Mouse (Mus musculus): ENCODE measurements around the gene Otop3. TPM values are rescaled to one million over a fixed set of nuclear protein-coding genes. Genes with fewer than 3 reads are reported as not detected.

The Otop3 gene
- total and polyA plus RNA-seq, 3 experiments, result not detected

DNA sequence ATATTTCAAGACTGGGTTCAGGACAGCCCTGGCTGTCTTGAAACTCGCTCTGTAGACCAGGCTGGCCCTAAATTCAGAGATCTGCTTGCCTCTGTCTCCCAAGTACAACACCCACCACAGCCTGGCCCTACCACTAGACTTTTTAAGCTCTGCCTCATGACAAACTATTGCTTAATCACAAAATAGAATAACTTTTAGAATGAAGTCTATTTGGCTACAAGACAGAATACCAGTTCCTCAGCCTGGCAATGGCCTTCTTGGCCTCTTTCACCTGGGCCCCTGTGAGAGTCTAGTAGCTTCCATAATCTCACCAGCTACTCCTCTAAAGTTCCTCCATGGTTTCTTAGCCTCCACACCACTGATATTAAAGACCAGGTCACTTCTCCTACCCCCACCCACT lies 44.2 kb upstream of the Otop3 start:
- DNase-seq, result peak in 1 of 2 experiments; percentile 14
- H3K4me1 ChIP-seq (ENCODE audit: control insufficient read depth, insufficient read depth, low read length), result peaks cover 6% of the 10 kb centered on the region; the same call in 1 of the 2 replicates
- H3K27me3 ChIP-seq (ENCODE audit: control insufficient read depth, insufficient read depth, low read length), result no peaks in the 10 kb centered on the region
- H3K27ac ChIP-seq, result peak overlapping the region; percentile 29; the same call in 1 of the 2 replicates
- H3K79me2 ChIP-seq (replicated peaks; ENCODE audit: control insufficient read depth, insufficient read depth, low read length), result no peaks in the 10 kb centered on the region
- no peak for TF ChIP-seq EP300 (IDR thresholded peaks at IDR 0.05; ENCODE audit: insufficient read depth, low read depth, low read length)
- no peak for TF ChIP-seq POLR2A (IDR thresholded peaks at IDR 0.05; ENCODE audit: insufficient read depth, low read depth, low read length)
- TF ChIP-seq CTCF (IDR thresholded peaks at IDR 0.05), result no peak
- no peaks in the 10 kb centered on the region for H3K36me3 ChIP-seq (ENCODE audit: control insufficient read depth, insufficient read depth, low read length)
- H3K9ac ChIP-seq (ENCODE audit: low read depth, low read length), result no peak overlapping the region
- WGBS, result 81% methylated on average over 1 of the region's 1 CpGs
- intact Hi-C loops (cut with DNase I), result no loop called here
- H3K4me3 ChIP-seq, result no peak overlapping the region

- peak overlapping the region; percentile 29; the same call in 1 of the 2 replicates for H3K27ac ChIP-seq
Measured at GRCm38 (mm10) chr11:115290919-115291318, 43.6 kb upstream of the Otop3 start.

DNA sequence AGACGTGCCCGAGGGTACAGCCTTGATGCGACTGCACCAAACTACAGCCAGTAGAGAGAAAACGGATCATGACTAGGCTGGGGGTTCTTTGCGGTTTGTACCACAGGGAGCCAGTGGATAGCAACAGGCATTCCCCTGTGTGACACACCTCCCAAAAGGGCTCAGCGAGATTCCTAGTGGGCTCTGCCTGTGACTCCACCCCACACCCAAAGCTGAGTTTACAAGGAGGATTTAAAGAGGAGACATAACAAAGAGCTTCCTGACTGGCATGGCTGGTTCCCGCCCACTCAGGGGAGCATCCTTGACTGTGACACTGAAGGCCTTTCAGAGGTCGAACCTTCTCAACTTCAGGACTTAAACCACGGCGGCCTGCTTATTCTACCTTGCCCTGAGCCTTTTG lies 43.0 kb upstream of the Otop3 start:
- H3K9ac ChIP-seq (ENCODE audit: low read depth, low read length), result no peak overlapping the region
- DNase-seq, result no peak
- no peak overlapping the region; the same call in 1 of the 2 replicates for H3K27ac ChIP-seq
- H3K4me3 ChIP-seq, result no peak overlapping the region
- 83% methylated on average over 10 of the region's 10 CpGs for WGBS
- intact Hi-C loops (cut with DNase I), result no loop called here
- TF ChIP-seq CTCF (IDR thresholded peaks at IDR 0.05) (no peak), EP300 (IDR thresholded peaks at IDR 0.05; ENCODE audit: insufficient read depth, low read depth, low read length) (no peak), POLR2A (IDR thresholded peaks at IDR 0.05; ENCODE audit: insufficient read depth, low read depth, low read length) (no peak)
- H3K4me1 ChIP-seq (ENCODE audit: control insufficient read depth, insufficient read depth, low read length), result peaks cover 6% of the 10 kb centered on the region; the same call in 1 of the 2 replicates
- H3K27me3 ChIP-seq (ENCODE audit: control insufficient read depth, insufficient read depth, low read length), result no peaks in the 10 kb centered on the region
- no peaks in the 10 kb centered on the region for H3K36me3 ChIP-seq (ENCODE audit: control insufficient read depth, insufficient read depth, low read length)
- no peaks in the 10 kb centered on the region for H3K79me2 ChIP-seq (replicated peaks; ENCODE audit: control insufficient read depth, insufficient read depth, low read length)

More at GRCm38 (mm10) chr11:115290919-115291318, 43.6 kb upstream of the Otop3 start:
- Histone ChIP-seq H3K36me3 (ENCODE audit: control insufficient read depth, insufficient read depth, low read length) (no peaks in the 10 kb centered on the region), H3K4me3 (no peak overlapping the region), H3K9ac (ENCODE audit: low read depth, low read length) (no peak overlapping the region), H3K79me2 (replicated peaks; ENCODE audit: control insufficient read depth, insufficient read depth, low read length) (no peaks in the 10 kb centered on the region), H3K27me3 (ENCODE audit: control insufficient read depth, insufficient read depth, low read length) (no peaks in the 10 kb centered on the region), H3K4me1 (ENCODE audit: control insufficient read depth, insufficient read depth, low read length) (peaks cover 6% of the 10 kb centered on the region; the same call in 1 of the 2 replicates)
- 26% methylated on average over 6 of the region's 6 CpGs for WGBS
- DNase-seq, result peak; percentile 80 to 87
- TF ChIP-seq EP300 (IDR thresholded peaks at IDR 0.05; ENCODE audit: insufficient read depth, low read depth, low read length), result peak; percentile 65; the same call in 1 of the 2 replicates
- no peak for TF ChIP-seq POLR2A (IDR thresholded peaks at IDR 0.05; ENCODE audit: insufficient read depth, low read depth, low read length)
- no peak for TF ChIP-seq CTCF (IDR thresholded peaks at IDR 0.05)
- intact Hi-C loops (cut with DNase I), result no loop called here

- Histone ChIP-seq H3K27ac (no peak overlapping the region), H3K4me1 (ENCODE audit: control insufficient read depth, insufficient read depth, low read length) (peaks cover 6% of the 10 kb centered on the region; the same call in 1 of the 2 replicates), H3K36me3 (ENCODE audit: control insufficient read depth, insufficient read depth, low read length) (no peaks in the 10 kb centered on the region), H3K9ac (ENCODE audit: low read depth, low read length) (no peak overlapping the region), H3K27me3 (ENCODE audit: control insufficient read depth, insufficient read depth, low read length) (0 out of 2 replicates have a peak, but pooled peaks cover 3% of the 10 kb centered on the region), H3K79me2 (replicated peaks; ENCODE audit: control insufficient read depth, insufficient read depth, low read length) (no peaks in the 10 kb centered on the region), H3K4me3 (no peak overlapping the region)
- TF ChIP-seq EP300 (IDR thresholded peaks at IDR 0.05; ENCODE audit: insufficient read depth, low read depth, low read length) (no peak), POLR2A (IDR thresholded peaks at IDR 0.05; ENCODE audit: insufficient read depth, low read depth, low read length) (no peak), CTCF (IDR thresholded peaks at IDR 0.05) (no peak)
- DNase-seq, result no peak
- WGBS, result 72% methylated on average over 14 of the region's 14 CpGs
- intact Hi-C loops (cut with DNase I), result no loop called here
Measured at GRCm38 (mm10) chr11:115292631-115293375, 41.7 kb upstream of the Otop3 start.

DNA sequence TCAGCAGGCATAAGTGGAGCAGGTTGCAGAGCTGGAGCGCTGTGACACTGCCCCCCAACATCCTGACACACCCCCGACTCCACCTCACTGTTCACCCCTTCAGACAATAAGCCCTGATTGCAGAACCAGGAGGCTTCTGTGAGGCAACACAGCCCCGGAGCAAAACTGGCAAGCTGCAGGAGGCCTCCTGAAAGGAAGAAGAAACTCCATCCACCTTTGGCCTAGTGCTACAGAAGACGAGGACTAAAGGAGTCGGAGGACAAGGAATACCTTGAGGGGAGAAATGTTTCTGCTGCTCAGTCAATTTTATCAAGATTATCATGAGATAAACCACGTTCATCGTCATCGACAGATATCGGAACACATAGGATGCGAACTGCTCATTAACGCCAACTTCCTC lies 38.6 kb upstream of the Otop3 start:
- H3K4me3 ChIP-seq, result no peak overlapping the region
- H3K36me3 ChIP-seq (ENCODE audit: control insufficient read depth, insufficient read depth, low read length), result no peaks in the 10 kb centered on the region
- DNase-seq, result no peak
- intact Hi-C loops (cut with DNase I), result no loop called here
- TF ChIP-seq EP300 (IDR thresholded peaks at IDR 0.05; ENCODE audit: insufficient read depth, low read depth, low read length), result no peak
- TF ChIP-seq CTCF (IDR thresholded peaks at IDR 0.05), result no peak
- no peak for TF ChIP-seq POLR2A (IDR thresholded peaks at IDR 0.05; ENCODE audit: insufficient read depth, low read depth, low read length)
- no peak overlapping the region for H3K9ac ChIP-seq (ENCODE audit: low read depth, low read length)
- 0 out of 2 replicates have a peak, but pooled peaks cover 3% of the 10 kb centered on the region for H3K27me3 ChIP-seq (ENCODE audit: control insufficient read depth, insufficient read depth, low read length)
- no peaks in the 10 kb centered on the region for H3K79me2 ChIP-seq (replicated peaks; ENCODE audit: control insufficient read depth, insufficient read depth, low read length)
- peaks cover 2% of the 10 kb centered on the region; the same call in 1 of the 2 replicates for H3K4me1 ChIP-seq (ENCODE audit: control insufficient read depth, insufficient read depth, low read length)
- 89% methylated on average over 11 of the region's 11 CpGs for WGBS
- no peak overlapping the region for H3K27ac ChIP-seq
